Mouse (Mus musculus): ENCODE measurements around the gene Rab3a.
A peak's percentile ranks its signal among the peaks of the same experiment; 100 is the strongest.

The Rab3a gene

DNA sequence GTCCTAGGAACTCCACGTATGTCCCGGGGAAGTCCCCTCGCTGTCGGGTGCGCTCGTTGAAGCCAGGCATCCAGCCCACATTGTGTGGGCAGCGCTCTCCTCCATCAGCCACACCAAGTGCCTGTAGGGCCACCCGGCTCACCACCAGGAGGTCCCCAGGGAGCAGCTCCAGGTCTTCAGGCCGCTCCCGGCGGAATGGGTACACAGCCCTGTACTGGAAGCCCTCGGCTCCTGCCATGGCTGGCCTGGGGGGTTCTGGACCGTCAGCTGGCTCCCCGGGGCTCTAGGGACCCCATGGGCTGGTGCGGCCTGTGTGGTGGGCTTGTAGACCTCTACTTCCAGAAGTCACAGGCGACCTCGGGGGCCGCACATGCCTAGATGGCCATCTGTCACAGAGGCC lies 20.3 kb downstream of the Rab3a start:
- no peak for DNase-seq (ENCODE audit: low spot score in 2 of 2)

DNA sequence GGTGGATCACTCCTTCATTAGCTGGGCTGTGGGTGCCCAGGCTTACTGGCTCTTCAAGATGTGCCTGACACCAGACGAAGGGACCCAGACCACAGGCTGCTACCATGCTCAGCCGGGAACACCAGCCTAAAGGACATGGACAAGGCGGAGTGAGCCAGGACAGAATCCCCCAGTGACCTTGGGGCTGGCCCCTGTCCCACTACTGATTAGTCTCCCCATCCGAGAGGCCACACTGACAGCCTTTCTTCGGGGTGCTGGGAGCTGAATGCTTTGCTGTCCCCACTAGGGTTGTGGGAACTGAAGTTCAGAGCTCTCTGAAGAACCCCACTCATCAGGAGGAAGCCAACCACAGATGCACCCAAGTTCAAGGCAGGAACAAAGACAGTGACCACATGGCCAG lies 20.7 kb downstream of the Rab3a start:
- DNase-seq (ENCODE audit: low spot score in 2 of 2) = no peak

GRCm38 (mm10) chr8:70775851-70776495 lies 21.5 kb downstream of the Rab3a start:
- DNase-seq (ENCODE audit: low spot score in 2 of 2) = no peak

GRCm38 (mm10) chr8:70776496-70777444 lies 22.3 kb downstream of the Rab3a start, which contains the start of gene Pik3r2:
TSS of gene Pik3r2 (minus strand) at chr8:70776713.
- DNase-seq (ENCODE audit: low spot score in 2 of 2) = peak; percentile 95 to 99

GRCm38 (mm10) chr8:70780093-70780492 lies 25.6 kb downstream of the Rab3a start:
- DNase-seq (ENCODE audit: low spot score in 2 of 2) = no peak

DNA sequence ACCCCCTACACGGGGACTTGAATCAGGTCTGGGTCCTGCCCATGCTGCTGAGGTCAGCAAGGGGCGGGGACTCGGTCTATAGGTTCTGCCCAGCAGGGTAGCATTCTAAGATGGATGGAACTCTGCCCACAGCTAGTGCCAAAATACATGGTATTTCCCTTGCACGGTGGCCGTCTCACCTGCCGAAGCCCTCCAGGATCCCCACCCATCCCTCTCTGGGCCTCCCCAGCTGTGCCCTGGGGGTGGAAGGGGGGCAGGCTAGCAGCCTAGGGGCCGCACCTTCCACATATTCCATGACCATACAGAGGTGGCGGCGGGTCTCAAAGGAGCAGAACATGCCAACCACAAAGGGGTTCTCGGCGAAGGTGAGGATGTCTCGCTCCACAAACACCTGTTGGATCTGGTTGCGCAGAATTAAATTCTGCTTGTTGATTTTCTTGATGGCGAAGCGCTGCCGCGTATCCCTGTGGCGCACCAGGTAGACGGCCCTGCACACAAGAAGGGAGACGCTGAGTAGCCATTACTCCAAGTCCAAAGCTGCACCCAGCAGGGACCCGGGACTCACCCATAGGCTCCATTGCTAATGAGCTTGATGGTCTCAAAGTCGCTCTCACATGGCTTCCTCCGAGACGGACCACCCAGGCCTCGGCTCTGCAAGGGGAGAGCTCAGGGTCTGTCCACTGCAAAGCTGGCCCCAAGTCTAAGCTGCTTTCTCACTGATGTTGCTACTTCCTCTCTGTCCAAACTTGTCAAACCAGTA lies 32.0 kb downstream of the Rab3a start:
- DNase-seq (ENCODE audit: low spot score in 2 of 2) = no peak

GRCm38 (mm10) chr8:70787051-70787445 lies 32.6 kb downstream of the Rab3a start:
- no peak for DNase-seq (ENCODE audit: low spot score in 2 of 2)

DNA sequence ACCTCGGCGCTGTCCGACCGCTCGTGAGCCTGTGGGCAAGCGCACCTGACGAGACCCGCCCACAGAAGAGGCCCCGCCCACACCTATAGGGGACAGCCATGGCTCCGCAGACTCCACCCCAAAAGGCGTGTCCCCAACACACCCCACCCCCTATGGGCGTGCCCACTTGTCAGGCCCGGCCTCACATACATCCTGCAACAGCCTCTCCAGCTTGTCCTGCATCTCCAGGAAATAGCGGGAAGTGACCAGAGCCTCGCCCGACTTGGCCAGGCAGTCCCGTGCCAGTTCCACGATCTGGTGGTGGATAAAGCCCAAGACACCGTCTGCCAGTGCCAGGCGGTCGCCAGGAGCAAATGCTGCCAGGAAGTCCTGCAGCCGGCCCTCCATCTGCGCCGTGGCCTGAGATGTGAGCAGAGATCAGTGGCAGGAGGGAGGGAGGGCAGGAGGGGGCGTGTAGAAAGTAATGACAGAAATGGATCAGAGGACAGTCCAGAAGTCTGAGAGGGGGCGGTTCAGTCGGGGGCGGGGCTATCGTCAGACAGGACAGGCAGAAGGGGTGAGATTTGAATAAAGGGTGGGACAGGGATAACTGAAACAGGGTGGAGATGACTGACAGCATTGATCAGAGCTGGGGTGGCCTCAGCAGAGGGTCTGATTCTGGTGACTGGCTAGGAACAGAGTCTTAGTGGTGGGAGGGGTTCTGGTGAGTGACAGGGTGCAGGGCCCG lies 33.6 kb downstream of the Rab3a start:
- no peak for DNase-seq (ENCODE audit: low spot score in 2 of 2)

GRCm38 (mm10) chr8:70789046-70789445 lies 34.6 kb downstream of the Rab3a start:
- DNase-seq (ENCODE audit: low spot score in 2 of 2) = no peak

GRCm38 (mm10) chr8:70790846-70791245 lies 36.4 kb downstream of the Rab3a start:
- no peak for DNase-seq (ENCODE audit: low spot score in 2 of 2)

GRCm38 (mm10) chr8:70791294-70791701 lies 36.8 kb downstream of the Rab3a start:
- DNase-seq (ENCODE audit: low spot score in 2 of 2) = peak; percentile 74 to 78

GRCm38 (mm10) chr8:70791975-70792691 lies 37.7 kb downstream of the Rab3a start:
- DNase-seq (ENCODE audit: low spot score in 2 of 2) = peak; percentile 98 to 100

DNA sequence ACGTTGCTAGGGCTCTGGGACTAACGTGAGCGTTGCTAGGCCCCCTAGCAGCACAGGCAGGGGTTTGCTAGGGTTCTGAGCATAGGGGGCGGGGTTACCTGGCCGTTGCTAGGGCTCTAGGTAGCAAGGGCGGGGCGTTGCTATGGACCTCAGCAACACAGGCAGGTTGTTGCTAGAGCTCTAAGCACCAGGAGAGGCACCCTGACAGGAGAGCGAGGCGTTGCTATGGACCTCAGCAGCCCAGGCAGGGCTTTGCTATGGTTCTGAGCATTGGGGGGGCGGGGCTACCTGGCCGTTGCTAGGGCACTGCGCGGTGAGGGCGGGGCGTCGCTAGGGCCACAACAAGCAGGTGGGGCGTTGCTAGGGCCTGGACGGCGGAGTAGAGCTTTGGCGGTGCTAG lies 38.2 kb downstream of the Rab3a start:
- DNase-seq (ENCODE audit: low spot score in 2 of 2) = peak in 1 of 2 experiments; percentile 58

DNA sequence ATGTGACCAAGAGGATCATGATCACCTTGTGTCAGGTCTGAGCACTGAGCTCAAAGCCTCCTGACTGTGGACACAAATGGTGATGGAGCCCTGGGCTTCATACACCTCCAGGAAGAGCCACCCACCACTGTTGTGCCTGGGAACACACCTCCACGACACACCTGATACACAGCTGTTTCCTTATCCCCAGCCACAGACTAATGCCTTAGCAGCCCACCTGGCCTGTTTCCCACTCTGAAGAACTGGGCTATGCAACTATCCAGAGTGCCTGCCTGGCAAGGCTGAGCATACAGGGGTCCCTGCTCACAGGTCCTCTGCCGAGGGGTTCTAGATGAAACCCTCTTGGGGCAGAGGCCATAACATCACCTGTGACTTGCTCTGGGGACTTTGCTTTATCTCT lies 39.7 kb downstream of the Rab3a start:
- DNase-seq (ENCODE audit: low spot score in 2 of 2) = no peak

DNA sequence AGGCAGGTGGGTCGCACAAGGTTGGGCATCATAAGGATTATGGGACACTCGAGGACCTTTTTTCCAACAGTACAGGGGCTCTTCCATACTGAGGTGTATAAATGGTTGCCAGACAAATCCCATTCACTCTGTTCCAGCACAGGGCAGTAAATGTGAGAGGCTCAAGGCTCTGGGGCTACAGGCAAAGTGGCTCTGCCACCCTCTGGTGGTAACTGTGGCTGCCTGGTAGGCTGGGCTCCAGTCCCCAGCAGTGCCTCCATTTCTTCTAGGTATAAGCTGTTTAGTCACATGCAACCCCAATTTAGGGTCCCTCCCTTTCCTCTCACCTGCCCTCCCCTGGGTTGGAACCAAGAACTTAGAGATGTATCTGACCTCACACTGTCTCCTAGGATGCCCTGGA lies 40.9 kb downstream of the Rab3a start:
- DNase-seq (ENCODE audit: low spot score in 2 of 2) = no peak

DNA sequence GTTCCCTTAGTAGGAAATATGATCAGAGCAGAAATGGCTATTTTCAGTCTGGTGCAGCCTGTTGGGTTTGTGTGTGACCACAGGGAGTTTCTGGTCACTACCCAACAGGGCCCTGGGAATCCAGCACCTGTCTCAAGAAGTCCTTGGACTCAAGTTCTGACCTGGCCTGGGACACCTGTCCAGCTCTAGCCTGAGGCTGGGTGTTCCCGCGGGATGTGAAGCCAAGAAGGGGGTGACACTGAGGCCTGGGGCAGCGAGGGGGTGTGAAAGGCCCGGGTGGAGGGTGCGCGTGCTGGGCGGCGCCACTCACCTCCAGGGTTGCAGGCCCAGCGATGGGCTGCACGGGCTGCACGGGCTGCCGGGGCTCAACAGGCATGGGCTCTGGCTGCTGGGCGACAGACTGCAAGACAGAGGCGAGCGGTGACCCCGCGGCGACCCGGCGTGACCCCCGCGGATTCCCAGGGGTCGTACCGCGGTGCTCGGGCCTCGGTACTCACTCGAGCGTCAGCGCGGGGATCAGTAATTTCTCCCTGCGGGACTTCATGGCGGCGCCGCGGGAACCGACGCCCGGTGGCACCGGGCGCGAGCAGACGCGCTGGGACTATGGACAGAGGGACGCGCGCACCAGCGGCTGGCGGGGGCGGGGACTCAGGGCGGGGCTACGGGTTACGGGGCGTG lies 42.1 kb downstream of the Rab3a start:
- no peak for DNase-seq (ENCODE audit: low spot score in 2 of 2)

DNA sequence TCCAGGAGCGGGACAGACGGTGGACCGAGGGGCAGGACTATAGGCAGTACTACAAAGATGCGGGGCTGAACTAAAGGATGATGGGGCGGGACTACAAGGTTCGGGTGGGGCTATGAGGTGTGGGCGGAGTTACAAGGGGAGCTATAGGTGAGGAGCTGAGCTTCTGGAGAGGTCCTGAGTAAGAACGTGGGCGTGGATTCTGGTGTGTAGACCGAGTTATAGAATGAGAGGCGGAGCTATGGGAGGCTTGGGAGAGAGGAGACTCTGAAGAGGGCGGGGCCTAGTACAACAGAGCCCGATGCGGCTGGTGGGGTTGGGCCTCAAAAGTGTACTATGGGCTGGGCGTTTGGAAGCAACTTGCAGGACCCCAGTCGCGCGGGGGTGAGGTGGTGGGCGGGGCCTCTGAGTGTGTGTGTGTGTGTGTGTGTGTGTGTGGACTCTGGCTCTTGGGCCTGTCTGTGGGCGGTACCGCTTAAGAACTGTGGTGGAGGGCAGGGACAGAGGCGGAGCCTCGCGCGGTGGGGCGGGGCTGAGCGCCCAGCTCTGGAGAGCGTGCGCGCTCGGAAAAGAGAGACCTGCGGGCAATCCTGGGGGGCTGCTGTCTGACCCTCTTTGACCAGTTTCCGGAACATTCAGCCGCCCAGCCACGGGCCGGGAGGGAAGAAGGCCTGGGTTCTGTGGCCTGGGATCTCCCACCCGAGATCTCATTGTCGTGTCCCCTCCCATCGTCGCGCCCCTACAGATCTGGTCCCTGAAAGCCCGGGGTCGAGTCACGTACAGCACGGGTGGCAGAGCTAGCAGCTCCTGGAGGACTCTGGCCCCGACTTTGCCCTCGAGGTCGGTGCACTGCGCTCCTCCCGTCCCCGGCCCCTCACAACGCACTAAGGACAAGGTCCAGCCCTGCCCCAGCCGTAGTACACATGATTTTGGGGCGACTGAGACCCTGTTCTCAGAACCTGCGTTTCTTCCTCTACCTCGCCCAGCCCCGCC lies 42.9 kb downstream of the Rab3a start:
- peak; percentile 67 to 69 for DNase-seq (ENCODE audit: low spot score in 2 of 2)

GRCm38 (mm10) chr8:70798281-70798680 lies 43.8 kb downstream of the Rab3a start:
- no peak for DNase-seq (ENCODE audit: low spot score in 2 of 2)

GRCm38 (mm10) chr8:70800648-70801047 lies 46.2 kb downstream of the Rab3a start:
- no peak for DNase-seq (ENCODE audit: low spot score in 2 of 2)
